Mouse (Mus musculus): ENCODE measurements around the gene Acp2.

Gene Acp2

GRCm38 (mm10) chr2:91256256-91257125 is 53.8 kb downstream of the Acp2 start:
- DNase-seq (ENCODE audit: low read depth) = no peak

- no peak for DNase-seq (ENCODE audit: low read depth)
Observed at GRCm38 (mm10) chr2:91257126-91257980, 54.7 kb downstream of the Acp2 start.

- DNase-seq (ENCODE audit: low read depth) = no peak
Observed at GRCm38 (mm10) chr2:91258054-91258453, 55.4 kb downstream of the Acp2 start.

- DNase-seq (ENCODE audit: low read depth) = no peak
Observed at GRCm38 (mm10) chr2:91258830-91259229, 56.1 kb downstream of the Acp2 start.

GRCm38 (mm10) chr2:91259493-91259892 is 56.8 kb downstream of the Acp2 start:
- no peak for DNase-seq (ENCODE audit: low read depth)

All from 416B (cell line).